Mouse (Mus musculus) left cerebral cortex, adult 18-20 months (tissue): ENCODE measurements around the gene Tedc1. TPM values are rescaled to one million over a fixed set of nuclear protein-coding genes. Genes with fewer than 3 reads are reported as not detected.

Experiments used
- DNase-seq, 2 experiments: peaks; one replicate each; pipeline ENCODE4 v3.0.0; 2021 to 2022; ENCODE audit warnings: low spot score in 2 of 2, mixed read lengths in 1 of 2
- total RNA-seq, 2 experiments: library from RNA; stranded (reverse); gene quantifications; 2 replicates each; pipeline ENCODE4 v1.2.3; 2021

Gene Tedc1
- total RNA-seq, 2 experiments from 2014 or later: 1.00 to 1.4 TPM

DNA sequence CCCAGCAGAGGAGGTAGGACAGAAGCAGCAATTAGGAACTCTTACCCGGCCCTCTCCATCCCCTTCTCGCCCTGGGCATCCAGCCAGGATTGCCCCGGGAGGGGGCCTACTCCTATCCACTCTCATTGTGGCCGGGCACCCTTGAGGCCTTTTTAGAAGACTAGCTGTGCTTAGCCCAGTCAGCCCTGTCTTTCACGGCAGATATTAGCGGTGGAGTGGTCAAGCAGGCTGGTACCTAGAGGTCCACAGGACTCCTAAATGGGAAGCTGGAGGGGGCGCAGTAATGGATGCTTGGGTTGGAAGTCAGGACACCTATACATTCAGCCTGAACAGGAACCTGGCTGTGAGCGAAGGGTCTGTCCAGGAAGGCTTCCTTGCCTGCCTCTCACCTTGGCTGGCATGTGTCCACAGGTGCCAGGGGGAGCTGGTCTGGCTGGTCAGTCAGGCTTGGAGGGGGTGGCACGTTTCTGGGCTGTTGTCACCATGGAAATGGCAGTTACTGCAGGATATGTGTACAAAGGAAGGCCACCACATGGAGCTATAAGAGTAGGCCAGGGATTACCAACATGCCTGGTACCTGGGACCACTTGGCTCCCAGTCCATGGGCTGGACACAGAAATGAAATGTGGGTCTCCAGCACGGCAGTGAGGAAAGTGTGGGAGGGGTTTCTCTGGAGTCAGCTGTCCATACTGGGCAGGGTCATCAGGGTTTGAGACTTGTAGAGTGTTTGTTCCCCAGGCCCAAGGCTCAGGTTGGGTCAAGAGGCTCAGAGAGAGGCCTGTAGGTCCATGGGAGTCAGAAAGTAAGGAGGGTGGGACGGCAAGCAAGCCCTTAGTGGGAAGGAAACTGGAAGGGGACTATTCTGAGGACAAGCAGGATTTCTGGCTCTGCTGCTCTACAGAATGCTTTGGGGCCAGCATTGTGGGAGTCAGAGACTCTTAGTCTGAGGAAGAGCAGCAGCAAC lies 17.0 kb upstream of the Tedc1 start:
- no peak for DNase-seq

DNA sequence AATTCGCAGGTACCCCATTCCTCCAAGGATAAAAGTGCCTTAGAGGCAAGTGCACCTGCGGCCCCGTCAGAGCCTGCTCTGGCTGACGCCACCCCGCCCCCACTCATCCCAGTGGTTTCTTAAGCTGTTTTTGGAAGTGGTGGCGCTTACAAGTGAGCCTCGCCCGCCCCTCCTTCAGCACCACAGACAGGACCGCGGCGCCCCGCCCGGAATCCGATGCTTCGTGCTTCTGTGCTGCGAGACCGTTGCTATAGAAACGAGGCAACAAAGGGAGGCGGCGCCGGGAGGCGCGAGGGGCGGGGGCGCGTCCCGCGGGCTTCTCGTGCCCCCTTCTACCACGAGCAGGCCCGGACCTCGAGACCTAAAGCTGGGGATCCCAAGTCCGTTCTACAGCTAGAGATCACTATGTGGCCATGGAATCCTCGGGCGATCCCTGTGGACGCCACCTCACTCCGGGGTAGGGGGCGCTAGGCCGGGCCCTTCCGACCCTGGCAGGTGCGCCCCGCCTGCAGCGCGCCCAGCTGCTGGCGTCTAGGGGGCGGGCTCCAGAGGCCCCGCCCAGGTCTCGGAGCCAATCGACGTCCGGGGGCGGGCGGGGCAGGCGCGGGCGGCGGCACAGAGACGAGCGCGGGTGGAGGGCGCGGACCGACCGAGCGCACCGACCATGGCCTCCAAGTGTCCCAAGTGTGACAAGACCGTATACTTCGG lies 16.2 kb upstream of the Tedc1 start, which contains the start of gene Crip2:
Gene Crip2, plus strand, starts transcription at position 329 of the 708 bp plus-strand sequence.
- DNase-seq: peak; percentile 86 to 93

DNA sequence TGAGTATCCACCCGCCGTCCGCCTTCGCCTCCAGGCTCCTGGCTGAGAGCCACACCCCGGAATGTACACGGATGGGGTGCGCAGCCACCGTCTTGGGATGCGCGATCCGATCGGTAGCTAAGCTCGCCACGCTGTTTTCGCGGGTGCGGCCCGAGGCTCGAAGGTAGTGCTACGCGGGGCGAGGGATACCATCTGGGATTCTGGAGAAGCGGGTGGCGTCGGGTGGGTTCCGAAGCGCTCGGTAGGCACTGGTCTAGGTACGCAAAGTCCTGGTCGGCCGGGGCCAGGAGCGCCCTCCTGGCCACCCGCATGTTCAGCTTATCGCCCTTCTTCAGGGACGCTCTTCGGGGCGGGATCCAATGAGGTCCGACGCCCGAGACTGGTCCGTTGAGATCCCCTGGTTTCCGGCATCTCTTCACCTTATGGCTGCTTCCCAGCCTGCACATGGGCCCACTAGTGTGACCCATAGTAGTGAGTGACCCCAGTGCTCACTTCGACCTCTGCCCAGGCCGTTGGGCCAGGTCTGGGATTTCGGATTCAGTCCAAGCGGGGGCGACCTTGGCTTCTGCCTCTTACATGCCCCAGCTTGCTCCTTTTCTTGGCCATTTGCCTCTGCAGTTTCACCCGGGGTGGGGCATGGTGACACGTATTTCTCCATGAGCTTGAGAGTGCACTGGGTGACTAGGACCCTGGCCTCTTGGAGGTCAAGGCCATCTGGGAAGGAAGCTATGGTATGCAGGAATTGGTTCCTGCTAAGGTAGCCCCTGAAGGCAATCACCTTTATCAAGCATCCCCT lies 15.4 kb upstream of the Tedc1 start:
- no peak for DNase-seq

DNA sequence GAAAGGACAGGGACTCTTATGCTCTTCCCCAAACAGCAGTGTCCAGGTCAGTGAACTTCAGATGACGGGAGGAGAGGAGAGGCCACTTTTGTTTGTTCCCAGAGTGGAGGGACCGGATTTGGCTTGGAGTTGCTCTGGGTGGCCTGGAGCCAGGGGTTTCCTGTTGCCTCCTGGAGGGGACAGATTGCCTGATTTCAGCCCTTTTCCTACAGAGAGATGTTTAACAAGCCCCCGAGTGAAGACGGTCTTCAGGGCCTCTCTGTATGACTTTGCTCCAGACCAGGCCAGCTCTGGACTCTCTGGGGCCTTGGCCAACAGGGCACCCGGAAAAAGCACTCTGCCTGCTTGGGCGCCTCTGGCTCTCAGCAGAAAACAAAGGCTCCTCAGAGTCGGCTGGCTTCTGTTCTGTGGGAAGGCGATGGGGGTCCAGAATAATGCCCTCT lies 14.7 kb upstream of the Tedc1 start:
- peak in 1 of 2 experiments; percentile 48 for DNase-seq

DNA sequence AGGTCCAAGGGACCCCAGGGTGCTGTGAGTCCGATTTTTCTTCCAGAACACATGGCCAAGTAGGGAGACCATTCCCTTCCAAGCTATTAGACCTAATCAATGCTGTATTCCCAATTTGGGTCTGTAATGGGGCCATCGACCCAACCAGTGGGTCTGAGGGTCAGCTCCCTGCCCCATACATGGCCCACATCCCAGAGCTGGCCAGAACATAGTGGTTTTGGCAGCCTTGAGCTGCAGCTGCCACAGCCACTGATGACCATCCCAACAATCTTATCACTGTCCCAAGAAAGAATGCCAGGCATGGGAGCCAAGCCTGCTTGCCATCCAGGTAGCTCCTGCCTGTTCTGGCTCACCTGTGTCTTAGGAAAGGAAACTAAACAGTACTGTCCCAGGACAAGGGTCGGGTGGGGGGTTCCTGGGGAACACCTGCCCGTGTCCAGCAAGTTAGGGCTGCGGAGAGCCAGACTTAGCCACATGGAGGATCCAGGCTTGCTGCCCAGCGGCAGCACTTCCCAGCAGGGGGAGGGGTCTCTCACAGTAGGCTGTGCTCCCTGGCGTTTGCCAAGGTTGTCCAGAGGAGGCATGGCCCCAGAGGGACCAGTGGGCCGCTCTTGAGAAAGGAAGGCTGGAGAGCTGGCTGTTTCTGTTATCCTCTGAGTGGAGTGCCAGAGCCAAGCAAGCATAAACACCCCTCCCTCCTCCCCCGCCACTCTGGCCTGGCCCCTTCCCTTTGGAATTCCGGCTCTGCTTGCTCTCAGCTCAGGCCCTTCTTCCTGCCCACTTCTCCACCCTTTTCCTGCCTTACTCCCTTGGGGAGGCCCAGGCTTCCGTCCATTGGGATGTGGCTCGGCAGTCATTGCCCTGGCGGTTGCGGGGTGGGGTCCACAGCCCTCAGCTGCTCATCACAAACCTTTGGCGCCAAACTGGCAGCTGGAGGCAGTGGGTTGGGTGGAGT lies 13.9 kb upstream of the Tedc1 start:
- peak in 1 of 2 experiments; percentile 42 for DNase-seq

DNA sequence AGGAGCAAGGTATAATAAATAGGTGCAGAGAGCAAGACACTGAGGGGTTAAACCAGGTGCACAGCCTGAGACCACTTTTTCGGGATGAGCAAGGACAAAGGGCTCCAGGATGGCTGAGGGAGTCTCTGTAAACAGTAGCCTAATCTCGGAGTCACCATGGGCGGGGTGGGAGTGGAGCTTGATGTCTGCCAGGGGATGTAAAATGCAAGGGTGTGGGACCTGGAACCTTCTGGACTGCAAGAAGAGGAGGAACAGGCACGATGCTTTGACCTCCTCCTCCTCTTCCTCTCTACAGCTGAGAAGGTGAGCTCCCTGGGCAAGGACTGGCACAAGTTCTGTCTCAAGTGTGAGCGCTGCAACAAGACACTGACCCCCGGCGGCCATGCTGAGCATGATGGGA lies 13.1 kb upstream of the Tedc1 start:
- no peak for DNase-seq

DNA sequence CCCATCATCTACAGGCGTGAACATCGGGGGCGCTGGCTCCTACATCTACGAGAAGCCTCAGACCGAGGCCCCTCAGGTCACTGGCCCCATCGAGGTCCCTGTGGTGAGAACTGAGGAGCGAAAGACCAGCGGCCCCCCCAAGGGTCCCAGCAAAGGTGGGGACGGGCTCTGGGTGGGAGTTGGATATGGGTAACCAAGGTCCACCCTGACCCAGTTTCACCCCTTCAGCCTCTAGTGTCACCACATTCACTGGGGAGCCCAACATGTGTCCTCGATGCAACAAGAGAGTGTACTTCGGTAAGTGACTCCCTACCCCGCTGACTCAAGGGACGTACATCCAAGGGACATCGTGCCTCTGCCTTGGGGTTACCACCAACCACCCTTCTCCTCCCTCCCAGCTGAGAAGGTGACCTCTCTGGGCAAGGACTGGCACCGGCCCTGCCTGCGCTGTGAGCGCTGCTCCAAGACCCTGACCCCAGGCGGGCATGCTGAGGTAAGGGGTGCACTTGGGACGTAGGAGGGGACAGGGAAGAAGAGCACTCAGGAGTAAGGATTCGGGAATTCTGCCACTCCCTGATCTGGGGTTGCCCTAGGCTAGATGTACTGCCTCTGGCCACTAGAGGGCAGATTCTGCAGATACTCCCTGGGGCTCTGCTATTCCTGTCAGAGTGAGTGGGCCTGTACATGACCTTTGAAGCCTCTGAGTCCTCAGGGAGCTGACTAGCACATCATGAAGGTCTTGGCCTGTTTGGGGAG lies 12.0 kb upstream of the Tedc1 start:
- peak; percentile 44 to 63 for DNase-seq

DNA sequence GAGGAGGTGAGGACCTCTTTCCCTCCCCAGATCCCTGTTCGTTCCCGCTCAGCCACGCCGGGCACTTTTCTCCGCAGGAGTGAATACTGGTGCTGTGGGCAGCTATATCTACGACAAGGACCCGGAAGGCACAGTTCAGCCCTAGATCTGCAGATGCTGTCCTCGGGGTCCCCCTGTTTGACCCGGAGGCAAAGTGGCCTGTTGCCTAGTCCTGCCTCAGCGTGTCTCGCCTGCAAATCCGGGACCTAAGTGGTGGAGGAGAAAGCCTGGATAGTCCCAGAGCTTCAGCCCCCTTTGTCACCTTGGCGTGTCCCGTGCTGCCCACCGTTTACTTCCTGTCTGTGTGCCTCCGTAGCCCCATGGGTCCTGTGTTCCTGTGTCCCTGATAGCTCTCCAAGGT lies 11.3 kb upstream of the Tedc1 start:
- DNase-seq: no peak

DNA sequence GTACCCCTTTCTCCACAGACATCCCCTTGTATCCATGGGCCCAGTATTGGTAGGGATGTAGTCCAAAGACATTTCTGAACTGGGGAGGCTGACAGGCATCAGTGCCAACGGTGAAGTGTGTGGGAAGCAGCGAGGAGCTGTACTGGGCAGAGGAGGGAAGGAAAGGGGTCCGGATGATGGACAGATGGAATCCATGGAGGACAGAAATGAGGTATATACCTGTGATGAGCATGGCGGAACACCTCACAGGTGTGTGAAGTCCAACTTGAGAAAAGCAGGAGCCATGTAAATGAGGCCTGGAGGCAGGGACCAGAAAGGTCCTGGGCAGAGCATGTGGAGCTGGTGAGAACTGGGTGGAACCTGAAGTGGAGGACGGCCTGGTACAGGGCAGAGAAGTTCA lies 10.6 kb upstream of the Tedc1 start:
- DNase-seq: no peak

DNA sequence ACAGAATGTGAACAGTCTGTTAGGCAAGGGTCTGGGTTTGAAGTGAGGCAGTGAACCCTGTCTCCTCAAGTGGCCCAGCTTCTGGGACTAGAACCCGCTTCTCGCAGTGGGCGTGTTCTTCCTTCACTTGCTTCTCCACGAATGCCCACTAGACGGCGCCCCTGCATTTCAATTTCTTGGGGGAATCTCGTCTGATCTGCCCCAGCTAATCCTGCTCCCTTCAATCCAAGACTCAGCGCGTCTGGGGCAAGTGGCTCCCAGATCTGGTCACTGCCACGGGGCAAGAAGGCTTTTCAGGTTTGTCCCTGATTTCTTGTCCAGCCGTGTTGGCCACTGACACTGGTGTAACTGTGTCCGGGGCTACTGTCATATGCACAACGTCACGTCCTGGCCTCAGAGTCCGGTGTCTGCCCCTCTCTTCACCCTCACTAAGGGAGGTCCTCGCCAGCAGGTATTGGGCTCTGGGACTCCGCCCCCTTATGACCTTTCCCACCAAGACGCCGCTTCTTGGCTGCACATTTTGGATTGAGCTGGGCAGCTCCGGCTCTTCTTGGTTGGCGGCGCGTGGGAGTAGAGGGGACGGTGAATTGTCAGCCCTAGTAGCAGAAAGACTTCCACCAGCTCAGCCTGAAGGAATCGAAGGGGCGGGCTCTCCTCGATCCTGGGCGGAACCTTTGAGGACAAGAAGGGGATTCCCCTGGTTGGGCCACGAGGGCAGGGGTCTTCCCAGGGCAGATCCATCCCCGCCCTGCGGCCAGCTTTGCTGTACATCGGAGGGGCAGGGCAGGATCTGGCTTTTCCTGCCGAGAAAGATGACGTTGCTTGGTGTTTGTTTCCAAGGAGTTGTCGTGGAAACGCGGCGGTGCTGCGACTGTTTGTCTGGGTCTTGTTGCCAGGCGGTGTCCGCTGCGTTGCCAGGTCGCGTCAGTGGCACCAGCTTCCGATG lies 9.8 kb upstream of the Tedc1 start, which contains the start of gene Crip1:
Gene Crip1, plus strand, starts transcription at position 205 of the 946 bp plus-strand sequence.
- DNase-seq: peak; percentile 83 to 90

DNA sequence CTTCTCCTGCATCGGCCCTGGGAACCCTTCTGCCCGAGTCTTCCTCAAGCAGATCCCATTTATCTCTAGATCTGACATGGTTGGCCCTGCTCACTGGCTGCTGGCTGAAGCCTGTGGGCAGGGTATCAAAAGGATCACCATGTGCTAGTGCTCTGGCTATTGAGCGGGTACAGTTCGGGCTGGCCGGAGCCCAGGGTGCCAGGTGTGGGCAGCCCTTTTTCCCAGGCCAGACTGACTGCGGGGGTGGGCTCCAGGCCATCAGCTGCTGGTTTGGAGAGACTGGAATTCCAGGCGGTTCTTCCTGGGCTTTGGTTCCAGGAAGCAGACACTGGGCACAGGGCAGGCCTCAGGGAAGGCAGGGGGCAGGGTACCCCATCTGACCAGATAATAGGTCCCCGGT lies 8.7 kb upstream of the Tedc1 start:
- DNase-seq: no peak

DNA sequence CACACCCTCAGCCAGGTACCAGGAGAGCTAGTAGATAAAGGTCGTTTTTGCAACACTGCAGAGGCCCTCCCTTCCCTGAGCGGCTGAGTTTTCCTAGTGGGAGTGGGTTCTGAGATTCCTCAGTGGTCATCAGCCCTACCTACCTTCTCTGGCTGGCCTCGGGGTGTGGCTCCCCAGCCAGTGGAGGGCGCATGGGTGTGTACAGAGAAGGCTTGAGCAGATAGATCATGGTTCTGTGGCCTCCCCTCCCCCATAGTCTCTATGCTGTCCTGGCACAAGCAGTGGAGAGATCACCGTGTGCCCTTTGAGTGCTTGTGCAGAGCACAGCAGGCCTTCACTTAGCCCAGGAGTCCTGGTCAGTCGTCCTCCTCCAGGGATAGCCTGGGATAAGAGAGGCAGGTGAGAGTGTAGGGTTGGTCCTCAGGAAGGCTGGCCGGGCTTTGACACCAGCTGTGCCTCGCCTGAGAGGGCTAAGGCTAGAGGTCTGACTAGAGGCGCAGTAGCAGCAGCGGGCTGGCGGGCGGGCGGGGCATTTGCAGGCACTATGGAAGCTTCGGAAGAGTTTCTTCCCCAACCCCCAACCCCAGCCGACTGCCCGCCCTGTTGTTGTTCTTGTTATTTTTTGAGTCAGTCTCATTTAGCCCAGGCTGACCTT lies 7.7 kb upstream of the Tedc1 start:
- no peak for DNase-seq

DNA sequence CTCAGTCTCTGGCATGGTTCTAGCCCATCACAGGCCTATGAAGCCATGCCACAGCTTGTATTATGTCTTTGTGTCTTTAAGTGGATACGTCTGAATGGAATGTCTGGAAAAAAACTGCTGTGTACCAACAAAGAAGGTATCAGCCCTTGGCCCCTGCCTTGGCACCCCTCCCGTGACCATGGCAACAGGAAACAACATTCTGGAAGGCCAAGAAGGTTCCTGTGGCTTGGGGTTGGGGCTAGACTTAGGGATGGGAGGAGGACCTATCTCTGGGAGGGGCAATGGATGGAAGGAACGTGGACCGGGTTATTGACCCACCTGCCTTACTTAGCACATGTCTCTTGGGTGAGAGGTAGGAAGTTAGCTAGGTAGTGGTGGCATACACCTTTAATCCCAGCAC lies 6.9 kb upstream of the Tedc1 start:
- no peak for DNase-seq

DNA sequence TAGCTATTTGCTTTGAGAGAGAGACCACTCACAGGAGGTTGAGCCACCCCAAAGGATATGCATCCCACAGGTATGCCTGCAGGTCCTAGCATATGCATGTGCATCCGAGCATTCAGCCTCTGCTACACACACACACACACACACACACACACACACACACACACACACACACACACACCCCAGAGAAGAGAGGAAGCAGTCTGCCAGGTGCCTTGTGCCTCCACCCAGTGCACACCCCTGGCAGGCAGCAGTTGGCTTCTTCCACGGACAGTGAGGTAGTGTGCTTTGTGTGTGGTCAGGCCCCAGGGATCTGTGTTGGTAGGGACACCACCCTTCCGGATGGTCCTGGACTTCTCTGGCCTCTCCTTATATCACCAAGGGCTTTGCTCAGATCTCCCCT lies 6.3 kb upstream of the Tedc1 start:
- no peak for DNase-seq

DNA sequence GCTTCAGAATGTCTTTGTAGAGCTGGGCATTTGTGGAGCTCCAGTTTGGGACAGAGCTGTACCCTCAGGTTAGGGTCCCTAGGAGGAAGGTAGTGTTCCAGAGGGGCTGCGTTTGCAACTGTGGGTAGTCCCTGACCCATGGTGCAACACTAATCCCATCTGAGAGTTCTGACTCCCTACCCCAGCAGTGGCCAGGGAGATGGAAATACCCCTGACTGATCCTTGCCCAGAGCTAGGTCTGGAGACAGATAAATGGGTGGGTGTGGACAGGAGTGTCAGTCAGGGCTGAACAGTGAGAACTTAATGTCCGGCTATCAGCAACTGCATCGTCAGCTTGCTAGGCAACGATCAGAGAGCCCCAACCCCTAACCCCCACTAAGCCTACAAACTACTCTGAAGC lies 5.6 kb upstream of the Tedc1 start:
- DNase-seq: no peak

DNA sequence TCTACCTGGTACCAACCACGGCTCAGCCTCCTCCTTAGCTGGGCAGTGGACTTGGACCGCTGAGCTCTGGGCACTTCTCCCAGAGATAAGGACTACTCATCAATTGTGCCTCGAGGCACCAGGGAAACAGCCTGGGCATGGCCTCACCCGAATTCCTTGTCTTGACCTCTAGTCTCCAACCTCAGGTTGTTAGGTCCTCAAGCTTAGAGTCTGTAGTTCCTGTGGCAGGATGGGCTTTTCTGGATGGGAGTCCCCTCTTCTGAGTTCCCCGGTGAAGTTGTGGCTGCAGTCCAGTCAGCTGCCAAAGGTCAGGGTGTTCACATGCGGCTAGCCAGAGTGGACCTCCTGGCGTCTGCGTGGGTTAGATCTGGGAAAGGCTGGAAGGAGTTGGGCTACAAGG lies 5.2 kb upstream of the Tedc1 start:
- DNase-seq: no peak

DNA sequence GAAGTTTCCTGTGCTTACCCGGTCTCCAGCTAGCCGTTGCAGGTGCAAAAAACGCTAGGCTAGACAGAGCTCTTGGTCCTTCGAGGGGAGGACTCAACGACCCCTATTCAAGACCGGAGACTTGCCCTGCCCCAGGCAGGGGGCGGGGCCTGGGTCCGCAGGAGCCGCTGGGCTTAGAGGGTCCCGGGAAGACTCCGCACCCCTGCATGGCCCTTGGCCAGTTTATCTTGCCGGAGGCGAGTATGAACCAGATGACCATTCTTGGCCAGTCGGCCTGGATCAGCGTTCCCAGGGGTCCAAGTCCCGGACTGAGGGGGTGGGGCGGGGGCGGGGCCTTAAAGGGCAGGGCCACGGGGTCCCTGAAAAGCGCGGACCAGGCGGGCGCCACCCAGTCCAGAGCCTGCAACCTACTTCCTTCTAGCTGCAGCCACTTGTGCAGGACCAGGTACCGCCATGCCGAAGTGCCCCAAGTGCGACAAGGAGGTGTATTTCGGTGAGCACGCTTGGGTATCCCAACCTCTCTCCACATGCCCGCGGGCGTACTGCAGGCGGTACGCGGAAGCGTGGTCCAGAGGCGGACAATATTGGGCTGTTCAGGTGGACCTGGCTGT lies 4.5 kb upstream of the Tedc1 start:
- no peak for DNase-seq
